Mouse (Mus musculus): ENCODE data around the gene Tbc1d32. TPM values are rescaled to one million over a fixed set of nuclear protein-coding genes. Genes with fewer than 3 reads are reported as not detected.

Tbc1d32 gene
- 1 to 10 TPM in 1 of 2 experiments, under 1 TPM in 1; 0.07 to 1.2 TPM for polyA plus RNA-seq (2012; fragmentation: generic; extraction: Trizol)

DNA sequence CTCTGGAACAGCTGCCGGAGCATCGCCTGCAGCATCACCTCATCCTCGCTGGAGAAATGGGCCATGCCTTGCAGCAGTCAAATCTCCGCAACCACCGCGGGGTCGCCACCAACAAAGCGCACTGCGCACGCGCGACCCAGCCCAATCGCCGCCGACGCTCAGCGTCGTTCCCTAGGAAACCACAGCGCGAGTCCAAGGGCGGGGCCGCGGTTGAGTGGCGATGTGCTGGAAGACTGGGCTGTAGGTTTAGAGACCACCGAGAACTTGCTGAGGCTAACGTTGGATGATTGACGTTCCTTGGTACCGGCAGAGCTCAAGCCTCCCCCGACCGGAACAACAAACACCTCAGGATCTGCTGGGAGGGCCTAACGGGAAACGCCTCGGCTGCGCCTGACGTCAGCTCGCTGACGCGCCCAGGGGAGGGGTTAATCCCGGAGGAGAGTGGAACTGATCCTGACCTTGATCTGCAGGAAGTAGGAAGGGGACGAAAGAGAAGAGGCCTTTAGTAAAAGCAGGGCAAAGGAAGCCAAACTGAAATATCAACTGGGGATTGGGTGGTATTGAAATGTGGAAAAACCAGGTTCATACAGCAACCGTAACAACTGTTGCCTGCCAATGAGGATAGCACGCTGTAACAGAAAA lies at the start of gene Tbc1d32:
Gene Tbc1d32, minus strand, starts transcription at position 122 of the 642 bp plus-strand sequence.

DNA sequence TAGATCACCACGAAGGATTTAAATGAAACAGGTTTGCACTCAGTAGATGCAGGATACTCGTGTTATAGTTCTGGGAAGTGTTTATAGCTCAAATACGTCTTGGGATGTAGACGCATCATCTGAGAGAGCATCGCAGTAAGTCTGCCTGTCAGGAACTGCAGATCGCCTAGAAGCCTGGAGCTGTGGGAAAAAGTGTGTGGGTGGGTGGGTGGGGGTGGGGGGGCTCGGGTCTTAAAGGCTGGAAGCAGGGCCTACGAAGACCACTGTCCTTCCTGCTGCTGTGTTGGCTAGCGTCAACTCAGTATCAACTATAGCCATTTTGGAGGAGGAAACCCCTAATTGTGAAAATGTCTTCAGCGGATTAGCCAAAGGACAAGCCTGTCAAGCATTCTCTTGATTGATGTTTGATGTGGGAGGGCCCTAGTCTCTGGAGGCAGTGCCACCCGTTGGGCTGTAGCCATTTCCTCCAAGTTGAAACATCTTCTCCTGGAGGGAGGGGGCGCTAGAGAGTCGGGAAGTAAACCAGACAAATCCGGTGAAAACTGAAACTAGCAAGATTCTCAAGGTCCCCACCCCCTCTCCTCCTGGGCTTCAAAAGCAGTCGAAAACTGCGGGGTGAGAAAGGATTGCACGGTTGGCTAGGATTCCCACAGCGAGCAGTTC lies 122.0 kb downstream of the Tbc1d32 start, which contains the start of gene Msl3l2:
Gene Msl3l2, plus strand, starts transcription at position 585 of the 663 bp plus-strand sequence.

Other genes starting within 250 kb of the Tbc1d32 start
- under 1 TPM in 1 of 2 experiments, not detected in 1; 0.24 TPM for gene Msl3l2, start 121.8 kb downstream of the Tbc1d32 start, polyA plus RNA-seq (2012; fragmentation: generic; extraction: Trizol)
- 10 to 100 TPM in 1 of 2 experiments, 1 to 10 TPM in 1; 7.7 to 56.8 TPM for gene Gja1, start 148.6 kb upstream of the Tbc1d32 start, polyA plus RNA-seq (2012; fragmentation: generic; extraction: Trizol)